In genomic region chr5:103425363-103426031, GRCm38 (mm10) we compare ENCODE assay signal across 8 mouse cellular contexts. TPM values are rescaled to one million over a fixed set of nuclear protein-coding genes. Genes with fewer than 3 reads are reported as not detected.
A peak's percentile ranks its signal among the peaks of the same experiment; 100 is the strongest.
DNase-seq lines count a peak whose midpoint lies in the region; ATAC-seq and TF ChIP-seq lines count a peak whose summit lies in the region.

No protein-coding gene starts in this region.

- H3K9me3 ChIP-seq in E14TG2a.4 (ENCODE audit: low read length): no peaks in the 10 kb centered on the region
- no peaks in the 10 kb centered on the region for H3K9me3 ChIP-seq in heart, embryonic 16.5 days (replicated peaks; ENCODE audit: control insufficient read depth, low read length)

- ATAC-seq in heart, embryonic 16.5 days (replicated peaks; ENCODE audit: extremely low read depth, insufficient read depth, low FRiP score): peak; percentile 29

- H3K27me3 ChIP-seq in E14TG2a.4 (ENCODE audit: insufficient read depth, low read length): peaks cover 40% of the 10 kb centered on the region
- H3K27me3 ChIP-seq in heart, embryonic 16.5 days (ENCODE audit: control insufficient read depth, insufficient read depth, low read length): no peaks in the 10 kb centered on the region; the same call in 1 of the 2 replicates

- peaks cover 77% of the 10 kb centered on the region for H3K4me1 ChIP-seq in E14TG2a.4 (replicated peaks; ENCODE audit: low read depth, low read length)
- H3K4me1 ChIP-seq in embryonic fibroblast, embryonic 13.5 days (ENCODE audit: control insufficient read depth, insufficient read depth, low read length): no peaks in the 10 kb centered on the region; the same call in 1 of the 2 replicates
- H3K4me1 ChIP-seq in heart, embryonic 16.5 days (ENCODE audit: control insufficient read depth, insufficient read depth, low read length): peaks cover 20% of the 10 kb centered on the region
- H3K4me1 ChIP-seq in lung, adult 2 months (ENCODE audit: control insufficient read depth, insufficient read depth, low read length): no peaks in the 10 kb centered on the region

- TF ChIP-seq POLR2A in embryonic fibroblast, embryonic 13.5 days (IDR thresholded peaks at IDR 0.05; ENCODE audit: low read depth, low read length): no peak
- TF ChIP-seq POLR2A in lung, adult 2 months (IDR thresholded peaks at IDR 0.05; ENCODE audit: borderline replicate concordance, extremely low read depth, low read depth, low read length): no peak

- no peak for TF ChIP-seq CTCF in E14TG2a.4 (conservative IDR thresholded peaks at IDR 0.05; ENCODE audit: low read length)
- TF ChIP-seq CTCF in embryonic fibroblast, embryonic 13.5 days (IDR thresholded peaks at IDR 0.05; ENCODE audit: borderline replicate concordance, insufficient read depth, low read length): no peak
- no peak for TF ChIP-seq CTCF in lung, adult 2 months (IDR thresholded peaks at IDR 0.05; ENCODE audit: insufficient read depth, low read length)

- H3K4me2 ChIP-seq in heart, embryonic 16.5 days (ENCODE audit: low read depth, low read length): peak overlapping the region; percentile 86

- H3K27ac ChIP-seq in embryonic fibroblast, embryonic 13.5 days (ENCODE audit: insufficient read depth, low read length): no peak overlapping the region
- H3K27ac ChIP-seq in heart, embryonic 16.5 days (ENCODE audit: low read length): peak overlapping the region; percentile 85

- under 1% methylated on average over 56 of the region's 67 CpGs for WGBS in heart, embryonic 16.5 days
- WGBS in lung, adult 2 months: under 1% methylated on average over 63 of the region's 67 CpGs

- H3K9ac ChIP-seq in heart, embryonic 16.5 days (ENCODE audit: low read length): peak overlapping the region; percentile 88

- DNase-seq in adrenal gland, adult 8-10 months: peak; percentile 22
- peak; percentile 81 for DNase-seq in kidney, postnatal 14 days
- peak; percentile 60 for DNase-seq in lung, adult 2 months
- peak; percentile 26 for DNase-seq in ovary, adult 18-20 months (ENCODE audit: low spot score)
- no peak for DNase-seq in B cell, adult 2 months

- H3K4me3 ChIP-seq in E14TG2a.4 (replicated peaks; ENCODE audit: low read length): peak overlapping the region; percentile 91
- H3K4me3 ChIP-seq in embryonic fibroblast, embryonic 13.5 days (ENCODE audit: insufficient read depth, low read length): peak overlapping the region; percentile 75
- H3K4me3 ChIP-seq in heart, embryonic 16.5 days (ENCODE audit: low read length): peak overlapping the region; percentile 86
- peak overlapping the region; percentile 65 for H3K4me3 ChIP-seq in lung, adult 2 months (replicated peaks; ENCODE audit: extremely low read depth, low read depth, low read length)

- H3K36me3 ChIP-seq in E14TG2a.4 (ENCODE audit: insufficient read depth, low read length): no peaks in the 10 kb centered on the region
- no peaks in the 10 kb centered on the region for H3K36me3 ChIP-seq in heart, embryonic 16.5 days (ENCODE audit: control insufficient read depth, insufficient read depth)

RNA-seq across cellular contexts. Expression of gene Ptpn13, which starts 0.5 kb away (rescaled TPM):
- 10 to 100 TPM; 25.3 to 65.4 (median 41.0) TPM for total RNA-seq in adrenal gland, adult 8-10 months (2022)
- polyA plus RNA-seq in embryonic fibroblast, embryonic 13.5 days (2011; ENCODE audit: insufficient read length, low read depth, missing spikeins): 8.8 and 10.6 TPM in 2 replicates
- polyA plus RNA-seq in heart, embryonic 16.5 days (2015; fragmentation: Nextera tagmentation; extraction: Ambion mirVana): 7.8 and 8.3 TPM in 2 replicates
- polyA plus RNA-seq in lung, adult 2 months (2012; rRNA removed): 18.0 and 22.6 TPM in 2 replicates

Comparison
In these comparisons a context has a peak if more than half of its experiments do, and no peak if none do; other contexts are left out.
1. DNase-seq: peak in adrenal gland, adult 8-10 months (single experiment), kidney, postnatal 14 days (single experiment), lung, adult 2 months (single experiment) and ovary, adult 18-20 months (single experiment); none in B cell, adult 2 months (0 of 2).
2. Peak in every context shown above with its lines, with median percentiles within 50 percentile points of each other: H3K4me3 ChIP-seq.